Mouse (Mus musculus): ENCODE measurements around the gene Pgs1. TPM values are rescaled to one million over a fixed set of nuclear protein-coding genes. Genes with fewer than 3 reads are reported as not detected.
A peak's percentile ranks its signal among the peaks of the same experiment; 100 is the strongest.

Gene Pgs1
- polyA plus RNA-seq, 1 experiment from 2014 or later = 46.9 TPM

GRCm38 (mm10) chr11:118042791-118043190 is 56.7 kb downstream of the Pgs1 start:
- H3K4me1 ChIP-seq (replicated peaks) = peaks cover 13% of the 10 kb centered on the region
- no peak overlapping the region for H3K4me2 ChIP-seq
- H3K9ac ChIP-seq = no peak overlapping the region
- H3K27me3 ChIP-seq = no peaks in the 10 kb centered on the region
- H3K9me3 ChIP-seq = no peaks in the 10 kb centered on the region
- H3K4me3 ChIP-seq = no peak overlapping the region
- no peaks in the 10 kb centered on the region for H3K36me3 ChIP-seq
- WGBS = 88% methylated on average over 9 of the region's 9 CpGs
- H3K27ac ChIP-seq (replicated peaks) = no peak overlapping the region
- no peak for ATAC-seq (ENCODE audit: low read depth)

- Histone ChIP-seq H3K27me3 (no peaks in the 10 kb centered on the region), H3K27ac (replicated peaks) (0 out of 2 replicates have a peak overlapping the region, but pooled peaks have one; percentile 18), H3K9ac (no peak overlapping the region), H3K4me3 (no peak overlapping the region), H3K4me2 (no peak overlapping the region), H3K4me1 (replicated peaks) (peaks cover 13% of the 10 kb centered on the region), H3K9me3 (no peaks in the 10 kb centered on the region), H3K36me3 (no peaks in the 10 kb centered on the region)
- ATAC-seq (ENCODE audit: low read depth) = no peak
- WGBS = 54% methylated on average over 14 of the region's 14 CpGs
These were observed 57.3 kb downstream of the Pgs1 start for GRCm38 (mm10) chr11:118043293-118043907.

- no peaks in the 10 kb centered on the region for H3K9me3 ChIP-seq
- no peak overlapping the region for H3K27ac ChIP-seq (replicated peaks)
- ATAC-seq (ENCODE audit: low read depth) = no peak
- no peaks in the 10 kb centered on the region for H3K27me3 ChIP-seq
- H3K4me3 ChIP-seq = no peak overlapping the region
- H3K4me2 ChIP-seq = no peak overlapping the region
- H3K9ac ChIP-seq = no peak overlapping the region
- H3K4me1 ChIP-seq (replicated peaks) = 0 out of 2 replicates have a peak, but pooled peaks cover 6% of the 10 kb centered on the region
- WGBS = 33% methylated on average over 8 of the region's 8 CpGs
- no peaks in the 10 kb centered on the region for H3K36me3 ChIP-seq
These were observed 63.5 kb downstream of the Pgs1 start for GRCm38 (mm10) chr11:118049641-118050040.

GRCm38 (mm10) chr11:118050174-118050573 is 64.1 kb downstream of the Pgs1 start:
- Histone ChIP-seq H3K27me3 (no peaks in the 10 kb centered on the region), H3K36me3 (no peaks in the 10 kb centered on the region), H3K9ac (no peak overlapping the region), H3K4me3 (no peak overlapping the region), H3K4me1 (replicated peaks) (0 out of 2 replicates have a peak, but pooled peaks cover 6% of the 10 kb centered on the region), H3K9me3 (no peaks in the 10 kb centered on the region), H3K4me2 (no peak overlapping the region), H3K27ac (replicated peaks) (no peak overlapping the region)
- ATAC-seq (ENCODE audit: low read depth) = no peak
- WGBS = 88% methylated on average over 16 of the region's 16 CpGs

GRCm38 (mm10) chr11:118058367-118058766 is 72.3 kb downstream of the Pgs1 start:
- Histone ChIP-seq H3K9me3 (no peaks in the 10 kb centered on the region), H3K36me3 (no peaks in the 10 kb centered on the region), H3K4me1 (replicated peaks) (no peaks in the 10 kb centered on the region; the same call in 1 of the 2 replicates), H3K27ac (replicated peaks) (no peak overlapping the region), H3K4me3 (no peak overlapping the region), H3K9ac (0 out of 2 replicates have a peak overlapping the region, but pooled peaks have one; percentile 22), H3K27me3 (no peaks in the 10 kb centered on the region), H3K4me2 (no peak overlapping the region)
- WGBS = 81% methylated on average over 12 of the region's 12 CpGs
- no peak for ATAC-seq (ENCODE audit: low read depth)

- H3K27ac ChIP-seq (replicated peaks) = no peak overlapping the region
- H3K27me3 ChIP-seq = no peaks in the 10 kb centered on the region
- ATAC-seq (ENCODE audit: low read depth) = no peak
- H3K4me2 ChIP-seq = no peak overlapping the region
- no peak overlapping the region for H3K4me3 ChIP-seq
- no peaks in the 10 kb centered on the region for H3K9me3 ChIP-seq
- H3K4me1 ChIP-seq (replicated peaks) = no peaks in the 10 kb centered on the region; the same call in 1 of the 2 replicates
- 61% methylated on average over 10 of the region's 10 CpGs for WGBS
- H3K9ac ChIP-seq = 0 out of 2 replicates have a peak overlapping the region, but pooled peaks have one; percentile 22
- no peaks in the 10 kb centered on the region for H3K36me3 ChIP-seq
These were observed 72.8 kb downstream of the Pgs1 start for GRCm38 (mm10) chr11:118058872-118059271.

- Histone ChIP-seq H3K36me3 (no peaks in the 10 kb centered on the region), H3K9me3 (no peaks in the 10 kb centered on the region), H3K4me3 (no peak overlapping the region), H3K9ac (no peak overlapping the region), H3K27ac (replicated peaks) (no peak overlapping the region), H3K27me3 (no peaks in the 10 kb centered on the region), H3K4me2 (no peak overlapping the region), H3K4me1 (replicated peaks) (no peaks in the 10 kb centered on the region; the same call in 1 of the 2 replicates)
- ATAC-seq (ENCODE audit: low read depth) = no peak
- 89% methylated on average over 14 of the region's 14 CpGs for WGBS
These were observed 73.9 kb downstream of the Pgs1 start for GRCm38 (mm10) chr11:118060038-118060437.

- Histone ChIP-seq H3K4me2 (no peak overlapping the region), H3K9me3 (no peaks in the 10 kb centered on the region), H3K4me1 (replicated peaks) (peaks cover 19% of the 10 kb centered on the region), H3K36me3 (no peaks in the 10 kb centered on the region), H3K9ac (no peak overlapping the region), H3K4me3 (no peak overlapping the region), H3K27me3 (no peaks in the 10 kb centered on the region), H3K27ac (replicated peaks) (no peak overlapping the region)
- ATAC-seq (ENCODE audit: low read depth) = no peak
- 80% methylated on average over 8 of the region's 8 CpGs for WGBS
These were observed 81.5 kb downstream of the Pgs1 start for GRCm38 (mm10) chr11:118067588-118067987.

- H3K9ac ChIP-seq = no peak overlapping the region
- H3K4me1 ChIP-seq (replicated peaks) = peaks cover 19% of the 10 kb centered on the region
- H3K27me3 ChIP-seq = no peaks in the 10 kb centered on the region
- no peak overlapping the region for H3K4me3 ChIP-seq
- peak; percentile 41; the same call in 1 of the 2 replicates for ATAC-seq (ENCODE audit: low read depth)
- no peak overlapping the region for H3K4me2 ChIP-seq
- 57% methylated on average over 16 of the region's 16 CpGs for WGBS
- H3K36me3 ChIP-seq = no peaks in the 10 kb centered on the region
- H3K27ac ChIP-seq (replicated peaks) = peak overlapping the region; percentile 83
- no peaks in the 10 kb centered on the region for H3K9me3 ChIP-seq
These were observed 82.8 kb downstream of the Pgs1 start for GRCm38 (mm10) chr11:118068812-118069332.

GRCm38 (mm10) chr11:118071227-118071912 is 85.3 kb downstream of the Pgs1 start:
- H3K4me1 ChIP-seq (replicated peaks) = peaks cover 23% of the 10 kb centered on the region
- no peaks in the 10 kb centered on the region for H3K27me3 ChIP-seq
- H3K9ac ChIP-seq = no peak overlapping the region
- no peak overlapping the region for H3K27ac ChIP-seq (replicated peaks)
- H3K9me3 ChIP-seq = no peaks in the 10 kb centered on the region
- H3K4me3 ChIP-seq = no peak overlapping the region
- no peak for ATAC-seq (ENCODE audit: low read depth)
- WGBS = 64% methylated on average over 11 of the region's 11 CpGs
- H3K4me2 ChIP-seq = no peak overlapping the region
- no peaks in the 10 kb centered on the region for H3K36me3 ChIP-seq
